Mouse (Mus musculus) heart, adult 2 months (tissue): Measurements from ENCODE around the gene Ndufa8. TPM values are rescaled to one million over a fixed set of nuclear protein-coding genes. Genes with fewer than 3 reads are reported as not detected.
A peak's percentile ranks its signal among the peaks of the same experiment; 100 is the strongest.

Experiments
- DNase-seq, 2 experiments: peaks; one replicate each; pipeline ENCODE4 v3.0.0; 2021
- H3K27ac ChIP-seq: fragments of 200-600 bp; 2 replicates; pipeline ENCODE4 v1.8.1; 2022
- H3K27me3 ChIP-seq: fragments of 200-500 bp; 2 replicates; pipeline ENCODE4 v1.6.1; 2012; ENCODE audit warnings: mild to moderate bottlenecking, low read length, inconsistent platforms, mixed read lengths; ENCODE audit not compliant: control insufficient read depth, insufficient read depth
- H3K36me3 ChIP-seq: fragments of 200-500 bp; 2 replicates; pipeline ENCODE4 v1.6.1; 2012; ENCODE audit warnings: low read length, inconsistent platforms; ENCODE audit not compliant: control insufficient read depth, insufficient read depth
- H3K4me1 ChIP-seq: fragments of 200-500 bp; 2 replicates; pipeline ENCODE4 v1.6.1; 2011; ENCODE audit warnings: low read length; ENCODE audit not compliant: control insufficient read depth, insufficient read depth
- H3K4me3 ChIP-seq: fragments of 200-600 bp; 2 replicates; pipeline ENCODE4 v1.8.1; 2022
- H3K79me2 ChIP-seq: fragments of 200-500 bp; replicated peaks from 2 replicates; pipeline ENCODE4 v1.6.1; 2012; ENCODE audit warnings: mild to moderate bottlenecking, inconsistent platforms, low read length, moderate library complexity, mixed read lengths; ENCODE audit not compliant: control insufficient read depth, insufficient read depth
- H3K9ac ChIP-seq: fragments of 200-500 bp; 2 replicates; pipeline ENCODE4 v1.6.1; 2012; ENCODE audit warnings: low read depth, mild to moderate bottlenecking, control low read depth, inconsistent platforms, low read length, mixed read lengths
- CTCF ChIP-seq: fragments of 200-600 bp; IDR thresholded peaks from 2 replicates; pipeline ENCODE4 v1.8.1; 2022; ENCODE audit warnings: antibody characterized with exemption, mild to moderate bottlenecking, moderate library complexity
- EP300 ChIP-seq: fragments of 200-500 bp; IDR thresholded peaks from 2 replicates; pipeline ENCODE4 v1.6.1; 2011; ENCODE audit warnings: low read depth, low read length, control low read depth; ENCODE audit not compliant: insufficient read depth
- POLR2A ChIP-seq: fragments of 200-500 bp; IDR thresholded peaks from 2 replicates; pipeline ENCODE4 v1.6.1; 2011; ENCODE audit warnings: mild to moderate bottlenecking, low read depth, low read length, control low read depth; ENCODE audit not compliant: insufficient read depth
- WGBS: fragments of 180-500 bp; shearing (Covaris S2); methylation state at CpG from one replicate; pipeline ENCODE4 v1.1.7; 2018; 5-methylcytosine and 5-hydroxymethylcytosine counted together
- intact Hi-C: fragments of 180-260 bp; cut with DNase I; formaldehyde crosslinking; loops from one replicate; pipeline ENCODE4 v1.15.1; 2025
- polyA plus RNA-seq: library from polyadenylated mRNA; depleted of rRNA; stranded (reverse); fragments of >200 nt; gene quantifications from 2 replicates; pipeline ENCODE4 v1.2.3, GENCODE M21; 2012
- total RNA-seq, 2 experiments: library from RNA; stranded (reverse); gene quantifications; 2 replicates each; pipeline ENCODE4 v1.2.3; 2021

The Ndufa8 gene
- total and polyA plus RNA-seq, 3 experiments = 431 to 690 (median 605) TPM

DNA sequence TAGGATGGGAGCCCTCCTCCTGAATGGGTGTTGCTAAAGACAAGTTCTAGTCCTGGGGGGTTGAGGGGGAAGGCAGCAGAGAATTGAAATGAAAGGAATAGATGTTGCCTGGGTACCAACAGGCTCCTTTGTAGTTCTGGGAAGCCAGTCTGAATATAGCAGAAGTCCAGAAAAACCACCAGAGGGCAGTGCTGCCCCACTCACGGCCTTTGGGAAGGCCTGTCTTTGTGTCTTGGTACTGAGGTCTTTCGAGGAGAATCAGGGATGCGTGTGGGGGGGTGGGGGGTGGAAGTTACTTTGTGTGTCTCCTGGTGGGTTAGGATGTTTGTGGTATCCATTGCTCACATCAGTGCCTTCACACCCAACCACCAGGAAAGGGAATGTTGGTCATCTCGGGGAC, 39.8 kb downstream of the Ndufa8 start:
- no peaks in the 10 kb centered on the region for H3K27me3 ChIP-seq

GRCm38 (mm10) chr2:36008071-36008470, 41.1 kb downstream of the Ndufa8 start:
- H3K4me1 ChIP-seq = peaks cover 4% of the 10 kb centered on the region; the same call in 1 of the 2 replicates
- H3K27me3 ChIP-seq = no peaks in the 10 kb centered on the region
- DNase-seq = peak in 1 of 2 experiments; percentile 27
- H3K27ac ChIP-seq = no peak overlapping the region
- H3K79me2 ChIP-seq = no peaks in the 10 kb centered on the region
- intact Hi-C loops = loop anchor here (1.0 to 5.0 kb wide), 2 partner anchors 24 to 269 kb away; no protein-coding TSS in a partner anchor
- H3K4me3 ChIP-seq = no peak overlapping the region
- no peak overlapping the region for H3K9ac ChIP-seq
- peak; percentile 96 for TF ChIP-seq CTCF
- no peak for TF ChIP-seq POLR2A
- no peak for TF ChIP-seq EP300
- 14% methylated on average over 1 of the region's 1 CpGs for WGBS
- H3K36me3 ChIP-seq = no peaks in the 10 kb centered on the region

More for the DNA sequence above, 39.8 kb downstream of the Ndufa8 start:
- Histone ChIP-seq H3K4me1 (peaks cover 9% of the 10 kb centered on the region), H3K9ac (no peak overlapping the region), H3K4me3 (no peak overlapping the region), H3K36me3 (no peaks in the 10 kb centered on the region), H3K79me2 (no peaks in the 10 kb centered on the region), H3K27ac (no peak overlapping the region)
- intact Hi-C loops = loop anchor here (1.0 to 5.0 kb wide), 2 partner anchors 205 to 268 kb away; no protein-coding TSS in a partner anchor
- peak; percentile 63 to 77 for DNase-seq
- peak; percentile 81 for TF ChIP-seq EP300
- no peak for TF ChIP-seq POLR2A
- peak; percentile 82 for TF ChIP-seq CTCF
- WGBS = 21% methylated on average over 4 of the region's 4 CpGs

GRCm38 (mm10) chr2:36002188-36002587, 47.0 kb downstream of the Ndufa8 start:
- TF ChIP-seq POLR2A (no peak), CTCF (no peak), EP300 (no peak)
- Histone ChIP-seq H3K27ac (no peak overlapping the region), H3K79me2 (no peaks in the 10 kb centered on the region), H3K4me1 (peaks cover 2% of the 10 kb centered on the region; the same call in 1 of the 2 replicates), H3K4me3 (no peak overlapping the region), H3K9ac (no peak overlapping the region), H3K36me3 (no peaks in the 10 kb centered on the region), H3K27me3 (no peaks in the 10 kb centered on the region)
- intact Hi-C loops = no loop called here
- DNase-seq = no peak
- WGBS = 62% methylated on average over 6 of the region's 6 CpGs

GRCm38 (mm10) chr2:36000390-36000789, 48.8 kb downstream of the Ndufa8 start:
- WGBS = 39% methylated on average over 1 of the region's 1 CpGs

DNA sequence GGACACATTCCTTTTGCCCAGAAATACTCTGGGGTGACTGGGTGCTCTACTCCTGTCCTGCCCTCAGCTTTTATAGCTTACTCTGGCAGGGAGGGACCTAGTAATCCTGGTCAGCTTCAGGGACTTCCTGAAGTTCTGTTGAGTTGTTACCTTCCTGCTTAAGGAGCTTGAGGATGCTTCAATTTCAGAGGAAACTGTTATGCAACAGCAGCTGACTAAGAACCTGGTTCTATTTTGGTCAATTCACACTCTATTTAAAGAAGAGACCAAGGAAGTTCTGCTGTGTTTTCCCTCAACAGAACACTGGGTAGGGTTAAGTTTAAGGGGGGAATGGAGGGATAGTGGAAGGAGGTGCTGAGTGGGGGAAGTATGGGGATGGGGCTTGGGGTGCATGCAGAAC, 50.0 kb downstream of the Ndufa8 start:
- no peak overlapping the region for H3K4me3 ChIP-seq
- no peak for DNase-seq
- H3K27me3 ChIP-seq = no peaks in the 10 kb centered on the region
- H3K4me1 ChIP-seq = peaks cover 10% of the 10 kb centered on the region
- H3K9ac ChIP-seq = no peak overlapping the region
- H3K79me2 ChIP-seq = no peaks in the 10 kb centered on the region
- TF ChIP-seq POLR2A = no peak
- no peak for TF ChIP-seq EP300
- no peak for TF ChIP-seq CTCF
- H3K27ac ChIP-seq = no peak overlapping the region
- intact Hi-C loops = no loop called here
- no peaks in the 10 kb centered on the region for H3K36me3 ChIP-seq

More at GRCm38 (mm10) chr2:36000390-36000789, 48.8 kb downstream of the Ndufa8 start:
- intact Hi-C loops = no loop called here
- Histone ChIP-seq H3K36me3 (no peaks in the 10 kb centered on the region), H3K27ac (no peak overlapping the region), H3K9ac (no peak overlapping the region), H3K27me3 (no peaks in the 10 kb centered on the region), H3K4me1 (peaks cover 8% of the 10 kb centered on the region), H3K79me2 (no peaks in the 10 kb centered on the region), H3K4me3 (no peak overlapping the region)
- DNase-seq = no peak
- TF ChIP-seq CTCF = no peak
- TF ChIP-seq EP300 = no peak
- TF ChIP-seq POLR2A = no peak

DNA sequence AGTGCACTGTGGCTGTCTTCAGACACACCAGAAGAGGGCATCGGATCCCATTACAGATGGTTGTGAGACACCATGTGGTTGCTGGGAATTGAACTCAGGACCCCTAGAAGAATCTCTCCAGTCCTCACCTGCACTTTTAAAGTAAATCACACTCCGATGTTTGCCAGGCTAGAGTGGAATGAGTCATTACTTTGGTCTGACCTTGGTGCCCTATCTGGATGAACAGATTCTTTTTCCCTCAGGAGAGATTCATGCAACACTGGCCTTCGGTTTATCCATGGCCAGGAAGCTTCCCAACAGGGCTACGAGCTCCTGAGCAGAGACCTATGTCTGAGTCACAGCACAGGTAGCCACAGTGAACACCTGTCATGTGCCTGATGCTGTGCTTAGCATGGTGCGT, 50.8 kb downstream of the Ndufa8 start:
- no peak for DNase-seq
- peaks cover 13% of the 10 kb centered on the region for H3K4me1 ChIP-seq
- TF ChIP-seq CTCF (no peak), EP300 (no peak), POLR2A (no peak)
- H3K27me3 ChIP-seq = no peaks in the 10 kb centered on the region
- no peak overlapping the region for H3K27ac ChIP-seq
- intact Hi-C loops = no loop called here
- H3K36me3 ChIP-seq = no peaks in the 10 kb centered on the region
- H3K79me2 ChIP-seq = no peaks in the 10 kb centered on the region
- H3K4me3 ChIP-seq = no peak overlapping the region
- WGBS = 90% methylated on average over 5 of the region's 5 CpGs
- no peak overlapping the region for H3K9ac ChIP-seq
